Mouse (Mus musculus) granulocyte monocyte progenitor cell, adult 5-6 weeks (primary cell): ENCODE measurements around the gene Polr3gl. TPM values are rescaled to one million over a fixed set of nuclear protein-coding genes. Genes with fewer than 3 reads are reported as not detected.
A peak's percentile ranks its signal among the peaks of the same experiment; 100 is the strongest.

Source experiments
- ATAC-seq: replicated peaks from 2 replicates; pipeline ENCODE4 v1.8.0; 2016; ENCODE audit warnings: mild to moderate bottlenecking, moderate TSS enrichment, inconsistent platforms; ENCODE audit not compliant: poor library complexity, severe bottlenecking
- total RNA-seq, 2 experiments: library from RNA; stranded (forward) in 1 of 2; stranded (reverse) in 1 of 2; fragments of 200-712, 200-1000 nt in 1 of 2; fragments of >200 nt in 1 of 2; fragmentation: Nextera tagmentation in 1 of 2; gene quantifications; 2 replicates each; pipeline ENCODE4 v1.2.3; 2014 to 2017

The Polr3gl gene
- total RNA-seq, 2 experiments from 2014 or later = 15.6 to 57.8 TPM

DNA sequence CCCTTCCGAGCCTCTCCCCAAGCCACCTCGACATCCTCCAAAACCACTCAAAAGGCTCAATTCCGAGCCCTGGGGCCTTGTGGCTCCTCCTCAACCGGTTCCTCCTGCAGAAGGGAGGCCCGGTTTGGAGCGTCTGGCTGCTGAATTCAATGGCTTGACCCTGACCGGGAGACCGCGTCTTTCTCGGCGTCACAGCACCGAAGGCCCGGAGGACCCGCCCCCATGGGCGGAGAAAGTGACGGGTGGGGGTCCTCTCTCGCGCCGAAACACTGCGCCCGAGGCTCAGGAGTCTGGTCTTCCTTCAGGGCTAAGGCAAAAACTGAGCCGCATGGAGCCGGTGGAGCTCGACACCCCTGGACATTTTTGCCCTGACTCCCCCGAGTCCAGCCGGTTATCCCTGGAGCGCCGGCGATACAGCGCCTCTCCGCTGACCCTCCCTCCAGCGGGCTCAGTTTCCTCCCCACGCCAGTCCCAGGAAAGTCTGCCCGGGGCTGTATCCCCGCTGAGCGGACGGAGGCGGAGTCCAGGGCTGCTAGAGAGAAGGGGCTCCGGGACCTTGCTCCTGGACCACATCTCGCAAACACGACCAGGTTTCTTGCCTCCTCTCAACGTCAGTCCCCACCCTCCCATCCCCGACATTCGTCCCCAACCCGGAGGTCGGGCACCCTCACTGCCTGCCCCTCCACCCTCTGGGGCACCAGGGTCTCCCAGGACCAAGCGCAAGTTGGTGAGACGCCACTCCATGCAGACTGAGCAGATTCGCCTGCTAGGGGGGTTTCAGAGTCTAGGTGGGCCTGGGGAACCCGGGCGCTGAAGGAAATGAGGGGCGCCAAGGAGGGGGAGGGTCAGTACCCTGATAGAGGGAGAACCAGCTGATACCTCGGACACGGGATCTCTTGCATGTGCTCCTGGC is 4.4 kb upstream of the Polr3gl start:
- ATAC-seq = no peak

DNA sequence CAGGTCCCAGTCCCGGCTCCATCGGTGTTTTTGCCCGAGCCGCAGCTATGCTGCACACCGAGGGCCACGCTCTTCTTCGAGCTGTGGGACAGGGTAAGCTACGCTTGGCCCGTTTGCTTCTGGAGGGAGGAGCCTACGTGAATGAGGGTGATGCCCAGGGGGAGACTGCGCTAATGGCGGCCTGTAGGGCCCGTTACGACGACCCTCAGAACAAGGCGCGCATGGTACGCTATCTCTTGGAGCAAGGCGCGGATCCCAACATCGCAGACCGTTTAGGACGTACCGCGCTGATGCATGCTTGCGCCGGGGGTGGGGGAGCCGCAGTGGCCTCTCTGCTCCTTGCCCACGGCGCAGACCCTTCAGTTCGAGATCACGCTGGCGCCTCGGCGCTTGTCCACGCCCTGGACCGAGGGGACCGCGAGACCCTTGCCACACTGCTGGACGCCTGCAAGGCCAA is 3.5 kb upstream of the Polr3gl start:
- no peak for ATAC-seq

DNA sequence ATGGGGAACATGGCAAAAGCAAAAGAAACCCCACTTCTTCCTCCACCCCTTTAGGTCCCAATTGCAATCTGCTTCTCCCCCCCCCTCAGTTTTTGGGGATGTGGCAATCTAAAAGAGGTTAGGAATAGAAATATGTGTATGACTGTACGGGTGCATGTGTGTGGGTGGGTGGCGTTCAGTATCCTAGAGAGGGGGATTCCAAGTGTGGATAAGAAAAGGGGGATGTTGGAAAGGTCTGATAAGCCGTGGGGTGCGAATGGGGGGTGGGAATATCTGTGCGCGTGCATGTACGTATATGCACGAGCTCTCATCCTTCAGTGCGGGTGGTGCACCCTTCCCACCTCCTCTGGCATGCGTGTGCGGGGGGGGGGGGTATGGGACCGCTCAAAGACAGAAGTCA is 2.9 kb upstream of the Polr3gl start:
- ATAC-seq = no peak

DNA sequence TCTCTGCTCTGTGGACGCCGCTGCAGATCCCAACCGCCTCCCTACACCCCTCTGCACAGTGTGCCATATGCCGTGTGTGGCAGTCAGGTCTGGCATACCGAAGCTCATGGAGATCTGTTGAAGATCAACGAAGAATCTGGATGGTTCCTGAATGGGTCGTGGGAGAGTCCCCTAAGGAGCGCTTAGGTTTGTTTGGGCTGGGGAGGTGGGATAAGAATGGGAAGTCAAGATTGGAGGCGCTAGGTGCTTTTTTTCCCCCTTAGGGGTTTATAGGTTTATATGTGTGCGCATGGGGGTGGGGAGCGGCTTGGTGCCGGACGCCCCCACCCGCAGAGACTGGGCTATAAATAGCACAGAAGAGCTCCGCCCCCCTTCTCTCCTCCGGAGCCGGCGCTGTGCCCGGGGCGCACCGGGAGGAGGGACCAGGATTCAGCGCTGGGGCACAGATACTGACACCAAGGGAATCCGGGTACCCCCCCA is 2.3 kb upstream of the Polr3gl start, which contains the start of gene Ankrd34a:
Gene Ankrd34a, plus strand, starts transcription at position 409 of the 480 bp plus-strand sequence.
- no peak for ATAC-seq

DNA sequence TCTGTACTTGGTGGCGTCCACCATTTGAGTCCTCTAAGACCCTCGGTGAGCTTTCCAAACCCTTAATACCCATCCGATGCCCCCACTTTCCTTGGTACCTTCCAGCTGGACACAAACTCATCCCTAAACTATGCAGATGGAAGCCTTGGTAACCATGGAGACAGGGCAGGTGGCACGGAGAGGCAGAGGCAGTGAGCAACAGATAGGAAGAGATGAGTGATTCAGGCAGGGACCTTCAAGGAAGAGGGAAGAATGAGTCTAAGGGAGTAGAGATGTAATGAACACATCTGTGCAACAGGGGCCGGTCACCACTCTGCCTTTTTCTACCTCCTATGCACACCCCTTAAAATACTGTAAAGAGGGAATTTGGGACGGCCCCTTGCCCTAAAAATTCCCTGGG is 1.7 kb upstream of the Polr3gl start:
- no peak for ATAC-seq

DNA sequence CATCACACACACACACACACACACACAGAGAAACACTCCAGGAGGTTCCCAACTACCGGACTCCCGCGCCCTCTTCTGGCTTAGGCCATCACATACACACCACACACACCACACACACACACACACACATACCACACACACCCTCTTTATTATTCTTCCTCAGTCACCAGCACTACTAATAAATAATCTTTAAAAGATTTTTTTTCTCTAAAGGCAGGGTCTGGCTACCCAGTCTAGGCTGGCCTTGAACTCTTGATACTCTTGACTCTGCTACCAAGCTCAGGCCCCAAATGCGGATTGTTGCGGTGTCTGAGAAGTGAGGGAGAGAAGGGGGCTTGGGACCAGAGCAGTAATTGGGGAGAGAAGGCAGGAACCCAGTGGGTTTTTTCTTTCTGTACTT is 870 bp upstream of the Polr3gl start:
- ATAC-seq = no peak

DNA sequence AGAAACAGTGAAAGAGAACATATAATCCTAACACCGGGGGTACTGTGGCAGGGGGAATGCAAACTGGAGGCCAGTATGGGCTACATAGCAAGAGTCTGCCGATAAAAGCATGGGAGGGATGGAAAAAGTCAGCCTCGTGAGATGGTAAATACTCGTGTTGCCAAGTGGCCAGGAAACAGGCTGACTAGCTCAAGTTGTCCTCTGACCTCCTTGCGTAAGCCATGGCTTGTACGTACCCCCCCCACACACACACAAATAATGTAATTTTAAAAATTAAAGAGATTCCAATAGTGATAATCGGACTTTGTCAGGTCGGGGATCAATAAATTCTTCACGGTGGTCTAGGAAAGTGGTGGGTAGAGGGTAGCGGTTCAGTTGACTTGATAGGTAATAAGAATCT is 607 bp downstream of the Polr3gl start:
- no peak for ATAC-seq

DNA sequence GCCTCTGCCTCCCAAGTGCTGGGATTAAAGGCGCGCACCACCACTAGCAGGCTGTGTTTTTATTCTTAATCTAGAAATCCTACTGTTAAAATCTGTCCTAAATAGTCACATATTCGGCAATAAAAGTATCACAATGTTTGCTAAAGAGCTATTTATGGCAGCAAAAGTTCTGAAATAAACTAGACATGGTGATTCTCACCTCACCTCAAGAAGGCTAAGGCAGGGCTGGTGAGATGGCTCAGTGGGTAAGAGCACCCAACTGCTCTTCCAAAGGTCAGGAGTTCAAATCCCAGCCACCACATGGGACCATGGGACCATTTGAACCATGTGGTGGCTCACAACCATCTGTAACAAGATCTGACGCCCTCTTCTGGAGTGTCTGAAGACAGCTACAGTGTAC is 3.3 kb downstream of the Polr3gl start:
- no peak for ATAC-seq

DNA sequence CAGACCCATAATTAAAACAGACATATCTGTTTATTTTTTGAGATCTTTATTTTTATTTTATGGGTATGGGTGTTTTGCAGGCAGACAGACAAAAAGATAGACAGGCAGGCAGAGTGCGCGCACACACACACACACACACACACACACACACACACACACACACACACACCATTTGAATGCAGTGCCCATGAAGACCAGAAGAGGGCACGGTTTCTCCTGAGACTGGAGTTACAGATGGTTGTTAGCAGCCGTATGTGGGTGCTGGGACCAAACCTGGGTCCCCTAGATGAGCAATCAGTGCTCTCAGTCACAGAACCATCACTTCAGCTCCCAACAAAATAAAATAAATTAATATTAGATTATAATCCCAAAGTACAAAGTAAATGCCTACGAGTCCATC is 10.6 kb downstream of the Polr3gl start:
- no peak for ATAC-seq

DNA sequence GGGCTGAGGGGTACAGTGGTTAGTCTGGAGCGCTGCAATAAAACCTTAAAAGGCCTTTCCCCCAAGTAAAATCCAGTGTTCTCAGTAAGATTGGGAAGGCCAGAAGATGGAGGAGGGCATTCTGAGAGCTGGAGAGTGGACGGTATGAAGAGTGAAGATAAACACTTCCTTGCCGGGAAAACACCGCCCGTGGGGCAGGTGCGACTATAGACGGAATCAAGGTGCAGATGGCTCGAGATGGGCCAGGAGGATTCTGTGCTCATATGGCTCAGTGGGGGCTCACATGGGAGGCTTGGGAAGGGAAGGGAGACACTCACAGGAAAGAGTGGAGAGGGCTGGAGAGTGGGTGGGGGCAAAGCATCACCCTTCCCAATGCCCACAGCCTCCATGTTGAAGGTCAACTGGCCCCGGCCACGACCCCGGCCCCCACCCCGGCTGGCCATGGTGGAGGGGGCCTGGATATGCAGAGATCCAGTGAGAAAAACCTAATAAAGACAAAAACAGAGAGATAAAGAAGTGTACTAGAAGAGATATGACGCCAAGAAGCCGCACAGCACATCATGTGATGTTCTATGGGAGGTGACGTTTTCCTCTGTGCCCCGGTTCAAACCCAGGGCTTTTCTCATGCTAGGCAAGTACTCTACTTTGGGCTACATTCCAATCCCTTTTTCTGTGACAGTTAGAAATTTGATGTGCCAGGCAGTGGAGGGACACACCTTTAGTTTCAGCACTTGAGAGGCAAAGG is 12.0 kb downstream of the Polr3gl start:
- no peak for ATAC-seq

DNA sequence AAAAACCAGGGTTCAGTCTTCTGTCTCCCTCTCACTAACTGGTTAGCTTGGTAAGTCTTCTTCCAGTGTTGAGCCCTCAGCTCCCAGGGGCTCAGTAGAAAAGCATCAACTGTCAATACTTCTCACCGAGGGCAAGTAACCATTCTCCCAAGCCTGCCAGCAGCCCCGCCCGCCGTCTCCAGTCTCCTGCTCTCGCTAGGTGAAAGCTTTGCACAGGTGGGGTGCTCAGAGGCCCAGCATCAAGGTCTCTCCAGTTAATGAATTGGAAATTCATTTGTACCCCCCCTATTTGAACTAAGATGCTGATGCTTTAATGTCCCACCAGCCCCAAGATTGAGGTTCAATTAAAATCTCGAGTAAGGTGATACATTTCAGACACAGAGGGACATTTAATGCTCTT is 12.8 kb downstream of the Polr3gl start:
- no peak for ATAC-seq

DNA sequence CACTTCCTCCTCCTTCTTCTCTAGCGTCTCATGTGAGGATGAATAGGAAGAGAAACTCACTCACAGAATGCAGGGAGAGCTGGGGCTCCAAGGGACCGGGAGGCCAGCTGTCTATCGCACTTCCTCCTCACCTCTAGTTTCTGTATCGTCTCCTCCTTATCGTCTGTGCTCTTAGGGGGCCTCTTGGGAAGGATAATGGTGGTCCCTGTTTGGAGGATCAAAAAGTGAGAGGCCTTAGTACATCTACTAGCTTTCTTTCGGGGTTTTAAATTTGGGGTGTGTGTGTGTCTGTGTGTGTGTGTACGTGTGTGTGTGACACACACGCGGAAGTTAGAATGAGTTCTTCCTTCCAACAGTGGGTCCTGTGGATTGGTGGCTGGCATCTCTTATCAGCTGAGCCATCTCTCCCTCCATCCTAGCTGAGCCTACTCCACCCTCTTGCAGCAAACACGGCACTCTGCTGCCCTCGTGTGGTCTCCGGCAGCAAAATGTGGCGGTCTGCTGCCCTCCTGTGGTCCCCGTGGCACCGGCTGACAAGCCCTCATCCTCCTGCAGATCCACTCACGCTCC is 14.0 kb downstream of the Polr3gl start:
- peak; percentile 80 for ATAC-seq

DNA sequence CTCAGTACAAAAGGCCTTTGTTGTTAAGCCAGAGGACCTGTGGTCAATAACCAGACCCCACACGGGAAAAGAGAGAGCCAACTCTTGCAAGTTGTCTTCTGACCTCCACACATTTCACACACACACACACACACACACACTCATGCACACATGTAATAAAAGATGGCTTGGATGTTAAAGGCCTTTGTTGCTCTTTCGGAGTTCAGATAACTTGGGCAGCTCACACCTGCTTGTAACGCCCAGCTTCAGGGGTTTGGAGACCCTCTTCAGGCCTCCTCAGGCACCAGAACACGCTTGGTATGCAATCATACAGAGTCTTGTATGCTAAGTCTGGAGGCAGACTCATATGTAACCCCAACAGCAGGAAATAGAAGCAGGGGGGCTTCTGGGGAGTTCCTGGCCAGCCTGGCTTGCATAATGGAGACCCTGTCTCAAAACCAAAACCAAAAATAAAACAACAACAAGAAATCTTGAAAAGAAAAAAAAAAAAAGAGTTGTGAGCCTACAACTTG is 14.7 kb downstream of the Polr3gl start:
- no peak for ATAC-seq

DNA sequence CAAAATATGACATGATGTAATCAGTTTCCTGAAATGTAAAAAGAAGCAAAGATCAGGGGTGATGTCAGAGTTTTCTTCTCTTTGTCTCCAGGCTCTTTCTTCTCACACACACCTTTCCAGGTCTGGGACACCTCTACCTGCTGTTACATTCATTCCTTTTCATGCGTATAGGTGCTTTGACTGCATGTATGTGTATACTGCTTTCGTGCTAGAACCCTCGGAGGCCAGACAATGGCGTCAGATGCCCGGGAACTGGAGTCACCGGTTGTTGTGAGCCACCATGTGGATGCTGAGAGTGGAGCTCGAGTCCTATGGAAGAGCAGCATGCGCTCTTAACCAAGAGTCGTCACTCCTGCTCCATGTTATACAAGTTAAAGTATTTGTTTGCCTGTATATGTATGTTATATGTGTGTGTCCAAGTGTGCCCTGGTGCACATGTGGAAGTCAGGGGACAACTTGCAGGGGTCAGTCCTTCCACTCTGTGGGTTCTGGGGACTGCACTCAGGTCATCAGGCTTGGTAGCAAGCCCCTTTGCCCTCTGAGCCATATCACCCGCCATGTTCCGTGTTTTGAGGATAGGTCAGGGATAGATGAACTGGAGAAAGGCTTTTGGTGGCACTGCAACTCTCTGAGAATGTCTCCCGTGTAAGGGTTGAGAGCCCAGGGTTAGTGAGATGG is 15.3 kb downstream of the Polr3gl start:
- no peak for ATAC-seq

DNA sequence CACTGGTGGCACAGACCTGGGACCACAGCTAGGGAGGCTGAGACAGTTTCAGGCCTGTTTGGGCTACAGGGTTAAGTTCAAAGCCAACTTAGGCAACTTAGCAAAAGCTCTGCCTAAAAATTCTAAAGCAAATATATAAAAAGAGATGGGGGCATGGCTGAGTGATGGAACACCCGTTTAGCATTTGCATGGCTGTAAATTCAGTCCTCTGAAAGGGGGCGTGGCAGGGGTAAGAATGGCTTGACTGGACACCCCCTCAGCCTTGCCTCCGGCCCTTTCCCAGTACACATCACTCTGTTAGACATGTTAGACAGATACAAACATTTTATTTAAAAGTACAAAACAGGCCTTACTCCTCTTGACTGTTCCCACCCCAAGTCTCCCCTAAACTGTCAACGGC is 16.4 kb downstream of the Polr3gl start:
- no peak for ATAC-seq

DNA sequence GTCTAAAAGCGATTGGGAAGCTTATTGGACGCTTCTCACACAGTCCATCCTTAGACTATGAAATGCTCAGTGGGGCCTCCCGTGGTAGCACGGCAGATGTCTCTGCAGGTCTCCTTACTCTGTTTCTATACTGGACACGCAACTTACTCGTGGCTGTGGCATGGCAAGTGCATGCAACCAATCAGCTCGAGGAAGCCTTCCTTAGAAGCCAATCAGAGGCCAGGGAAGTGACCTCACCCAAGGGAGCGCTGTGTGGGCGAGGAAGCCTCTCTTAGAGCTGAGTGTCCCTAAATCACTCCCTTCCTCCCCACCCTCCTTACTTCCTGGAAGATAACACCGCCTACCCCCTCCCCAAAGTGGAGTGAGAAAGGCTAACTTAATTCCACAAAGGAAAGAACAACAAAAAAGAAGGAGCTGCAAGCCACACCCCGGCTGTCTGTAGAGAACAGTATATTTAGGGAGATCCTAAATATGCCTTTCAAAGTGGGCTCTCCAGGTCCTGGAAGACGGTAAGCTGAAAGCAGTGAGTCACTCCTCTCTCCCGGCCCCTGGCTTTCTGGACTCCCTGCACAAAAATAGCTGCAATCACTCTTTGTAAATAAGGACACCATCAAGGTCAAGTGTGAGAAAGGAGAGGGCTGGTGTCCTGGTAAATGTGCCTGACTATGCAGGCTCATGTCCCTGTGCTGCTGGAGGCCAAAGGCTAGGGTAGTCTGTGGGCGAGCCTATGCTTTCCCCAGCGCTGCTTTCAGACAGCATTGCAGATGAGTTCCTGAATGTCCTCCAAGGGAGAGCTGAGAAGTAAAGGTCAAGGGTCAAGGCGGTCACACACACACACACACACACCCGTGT is 17.1 kb downstream of the Polr3gl start, which contains the start of gene Gm16253:
Gene Gm16253, plus strand, starts transcription at position 295 of the 852 bp plus-strand sequence.
- peak; percentile 80 for ATAC-seq

DNA sequence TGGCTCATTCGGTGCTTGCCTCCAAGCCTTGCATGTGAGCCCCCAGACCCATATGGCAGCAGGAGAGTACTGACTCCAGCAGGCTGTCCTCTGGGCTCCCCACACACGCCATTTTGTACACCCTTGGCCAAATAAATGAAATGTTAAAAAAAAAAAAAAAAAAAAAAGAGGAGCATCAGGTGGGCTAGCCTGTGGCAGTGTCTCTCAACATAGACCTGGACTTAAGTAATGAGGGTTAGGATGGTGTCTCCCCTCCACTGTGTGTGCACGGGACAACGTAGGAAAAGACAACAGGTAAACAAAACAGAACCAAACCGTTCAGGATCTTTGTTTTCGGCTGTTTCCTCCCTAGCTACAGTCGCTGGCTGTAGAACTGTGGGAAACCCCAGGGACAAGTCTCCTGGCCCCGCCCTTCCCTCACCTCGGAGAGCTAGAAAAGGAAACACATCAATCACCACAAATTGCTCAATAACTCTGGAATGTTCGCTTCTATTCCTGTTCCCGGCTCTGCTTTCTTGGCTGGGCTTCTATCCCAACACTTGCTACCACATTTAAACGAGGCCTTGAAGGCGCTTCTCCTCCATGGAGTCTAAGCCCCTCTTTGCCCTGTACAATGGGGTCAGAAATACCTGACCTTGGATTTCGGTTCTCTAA is 17.8 kb downstream of the Polr3gl start:
- ATAC-seq = peak; percentile 11; the same call in 1 of the 2 replicates

DNA sequence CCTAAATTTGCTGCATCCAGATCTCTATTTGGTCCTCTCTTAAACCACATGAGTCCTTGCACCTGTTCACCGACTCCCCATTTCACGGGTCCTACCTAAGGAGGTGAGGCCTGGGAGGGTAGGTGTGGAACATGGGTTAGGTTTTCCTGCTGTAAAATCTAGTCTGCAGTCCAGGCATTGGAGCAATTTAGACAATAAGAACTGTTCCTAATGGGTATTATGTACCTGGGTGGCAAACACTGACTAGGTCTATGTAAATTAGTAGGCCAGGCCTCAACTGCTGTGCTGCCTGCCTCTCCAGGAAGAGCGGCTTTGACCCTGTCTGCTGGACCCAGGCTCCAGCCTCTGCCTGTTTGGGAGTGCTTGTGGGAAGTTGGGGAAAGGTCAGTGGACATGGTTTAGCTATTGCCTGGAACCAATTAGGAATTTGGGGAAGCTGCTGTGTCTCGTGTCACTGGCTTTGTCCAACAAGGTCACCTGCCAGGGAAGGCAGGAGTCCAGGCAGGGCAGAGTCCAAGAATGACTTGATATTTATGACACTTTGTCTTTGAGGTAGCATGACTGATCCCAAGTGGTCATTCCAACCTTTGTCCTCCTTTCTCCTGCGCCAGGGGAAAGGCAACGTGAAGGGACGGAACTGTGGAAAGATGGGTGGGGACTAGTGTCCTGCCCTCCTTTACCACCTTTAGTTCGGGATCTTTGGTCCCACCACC is 18.6 kb downstream of the Polr3gl start:
- no peak for ATAC-seq
